Mouse (Mus musculus): ENCODE results near the gene Elf2. TPM values are rescaled to one million over a fixed set of nuclear protein-coding genes. Genes with fewer than 3 reads are reported as not detected.

Gene Elf2
- polyA plus RNA-seq, 1 experiment from 2014 or later, result 50.3 TPM

DNA sequence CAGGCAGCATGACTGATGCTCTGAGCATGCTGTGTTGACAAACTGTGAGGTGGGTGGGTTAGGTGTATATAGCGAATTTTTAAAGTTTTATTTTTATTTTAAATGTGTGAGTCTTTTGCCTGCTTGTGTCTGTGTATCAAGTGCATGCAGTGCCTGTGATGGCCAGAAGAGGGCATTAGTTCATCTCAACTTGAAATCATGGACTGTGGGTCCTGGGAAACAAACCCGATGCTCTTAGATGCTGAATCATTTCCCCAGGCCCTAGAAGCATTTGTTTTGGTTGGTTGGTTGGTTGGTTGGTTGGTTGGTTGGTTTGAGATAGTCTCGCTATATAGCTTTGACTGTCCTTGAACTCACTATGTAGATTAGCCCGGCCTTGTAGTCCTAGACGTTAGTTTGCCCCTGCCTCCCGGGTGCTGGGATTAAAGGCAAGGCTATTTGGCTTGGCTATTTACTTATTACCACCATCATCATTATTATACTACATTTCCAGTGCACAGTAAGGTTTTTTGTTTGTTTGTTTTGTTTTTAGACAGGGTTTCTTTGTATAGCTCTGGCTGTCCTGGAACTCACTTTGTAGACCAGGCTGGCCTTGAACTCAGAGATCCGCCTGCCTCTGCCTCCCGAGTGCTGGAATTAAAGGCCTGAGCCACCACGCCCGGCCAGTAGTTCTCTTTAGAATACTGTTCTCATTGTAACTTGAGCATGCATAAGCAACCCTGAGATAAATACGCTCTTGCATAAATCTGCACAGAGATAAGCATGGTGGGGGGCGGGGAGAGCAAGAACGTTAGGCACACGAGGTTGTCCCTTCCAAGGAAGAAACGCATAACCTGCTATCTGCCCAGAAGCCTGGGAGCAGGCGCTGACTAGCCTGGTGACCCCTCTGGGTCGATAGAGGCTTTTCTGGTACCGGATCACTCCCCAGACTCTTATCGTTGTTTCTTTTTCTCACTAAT, 35.1 kb upstream of the Elf2 start:
- WGBS, result 85% methylated on average over 19 of the region's 19 CpGs
- H3K4me1 ChIP-seq (replicated peaks), result no peaks in the 10 kb centered on the region; the same call in 1 of the 2 replicates
- no peak for ATAC-seq
- H3K9ac ChIP-seq (replicated peaks), result no peak overlapping the region
- H3K4me2 ChIP-seq (replicated peaks), result no peak overlapping the region
- H3K4me3 ChIP-seq (replicated peaks), result no peak overlapping the region
- no peak overlapping the region for H3K27ac ChIP-seq
- H3K36me3 ChIP-seq, result no peaks in the 10 kb centered on the region
- H3K27me3 ChIP-seq, result no peaks in the 10 kb centered on the region
- H3K9me3 ChIP-seq, result no peaks in the 10 kb centered on the region

DNA sequence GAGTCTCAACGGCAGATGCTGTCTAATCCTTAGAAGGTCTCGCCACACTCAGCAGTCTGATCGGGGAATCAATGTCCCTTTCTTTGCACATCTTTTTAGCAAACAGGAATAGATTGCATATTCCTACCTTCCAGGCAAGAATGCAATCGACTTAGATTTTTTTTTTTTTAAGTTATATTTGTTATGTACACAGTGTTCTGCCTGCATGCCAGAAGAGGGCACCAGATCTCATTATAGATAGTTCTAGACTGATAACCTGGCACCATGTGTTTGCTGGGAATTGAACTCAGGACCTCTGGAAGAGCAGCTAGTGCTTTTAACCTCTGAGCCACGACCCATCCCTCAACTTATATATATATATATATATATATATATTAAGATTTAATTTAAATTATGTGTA, 33.1 kb upstream of the Elf2 start:
- WGBS, result 66% methylated on average over 5 of the region's 5 CpGs
- H3K4me3 ChIP-seq (replicated peaks), result no peak overlapping the region
- no peaks in the 10 kb centered on the region for H3K9me3 ChIP-seq
- no peak overlapping the region for H3K4me2 ChIP-seq (replicated peaks)
- no peak overlapping the region for H3K27ac ChIP-seq
- no peaks in the 10 kb centered on the region for H3K36me3 ChIP-seq
- no peaks in the 10 kb centered on the region for H3K27me3 ChIP-seq
- no peak overlapping the region for H3K9ac ChIP-seq (replicated peaks)
- no peaks in the 10 kb centered on the region; the same call in 1 of the 2 replicates for H3K4me1 ChIP-seq (replicated peaks)
- ATAC-seq, result no peak

DNA sequence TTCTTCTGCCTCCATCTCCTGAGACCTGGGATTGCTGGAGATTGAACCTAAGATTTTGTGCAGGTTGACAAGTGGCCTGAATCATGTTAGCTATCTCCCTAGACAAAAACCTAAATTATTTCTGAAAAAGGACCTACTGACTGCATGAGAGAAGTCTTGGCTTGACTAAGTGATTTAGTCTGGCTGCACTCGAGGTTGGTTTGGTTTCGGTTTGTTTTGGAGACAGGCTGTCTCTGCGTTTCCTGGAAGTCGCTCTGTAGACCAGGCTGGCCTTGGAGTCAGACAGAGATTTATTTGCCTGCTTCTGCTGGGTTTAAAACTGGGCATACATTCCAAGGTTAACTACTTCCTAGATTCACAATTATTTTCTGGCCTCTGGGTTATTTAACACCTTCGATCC, 32.4 kb upstream of the Elf2 start:
- H3K27me3 ChIP-seq, result no peaks in the 10 kb centered on the region
- no peak overlapping the region for H3K9ac ChIP-seq (replicated peaks)
- no peak overlapping the region for H3K27ac ChIP-seq
- ATAC-seq, result no peak
- no peaks in the 10 kb centered on the region for H3K36me3 ChIP-seq
- H3K4me3 ChIP-seq (replicated peaks), result no peak overlapping the region
- H3K4me2 ChIP-seq (replicated peaks), result no peak overlapping the region
- WGBS, result 82% methylated on average over 5 of the region's 5 CpGs
- no peaks in the 10 kb centered on the region for H3K9me3 ChIP-seq
- no peaks in the 10 kb centered on the region for H3K4me1 ChIP-seq (replicated peaks)

DNA sequence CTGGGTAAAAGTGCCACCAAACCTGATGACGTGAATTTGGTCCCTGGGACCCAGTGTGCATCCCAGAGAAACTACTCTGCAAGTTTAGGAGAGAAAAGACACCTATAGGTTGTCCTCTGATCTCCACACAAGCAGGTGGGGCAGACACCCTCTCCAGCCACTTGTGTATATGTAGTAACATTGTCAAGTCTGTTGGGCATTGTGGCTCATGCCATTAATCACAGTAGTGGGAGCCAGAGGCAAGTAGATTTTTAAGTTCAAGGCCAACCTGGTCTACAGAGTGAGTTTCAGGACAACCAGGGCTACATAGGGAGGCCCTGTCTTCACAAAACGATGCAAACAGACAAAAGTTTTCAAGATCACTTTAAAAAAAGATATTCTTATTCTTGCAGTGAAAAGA, 31.4 kb upstream of the Elf2 start:
- no peaks in the 10 kb centered on the region for H3K36me3 ChIP-seq
- no peak overlapping the region for H3K4me3 ChIP-seq (replicated peaks)
- no peak for ATAC-seq
- H3K27ac ChIP-seq, result no peak overlapping the region
- H3K4me1 ChIP-seq (replicated peaks), result no peaks in the 10 kb centered on the region
- no peak overlapping the region for H3K4me2 ChIP-seq (replicated peaks)
- no peaks in the 10 kb centered on the region for H3K27me3 ChIP-seq
- 75% methylated on average over 2 of the region's 2 CpGs for WGBS
- H3K9ac ChIP-seq (replicated peaks), result no peak overlapping the region
- no peaks in the 10 kb centered on the region for H3K9me3 ChIP-seq

DNA sequence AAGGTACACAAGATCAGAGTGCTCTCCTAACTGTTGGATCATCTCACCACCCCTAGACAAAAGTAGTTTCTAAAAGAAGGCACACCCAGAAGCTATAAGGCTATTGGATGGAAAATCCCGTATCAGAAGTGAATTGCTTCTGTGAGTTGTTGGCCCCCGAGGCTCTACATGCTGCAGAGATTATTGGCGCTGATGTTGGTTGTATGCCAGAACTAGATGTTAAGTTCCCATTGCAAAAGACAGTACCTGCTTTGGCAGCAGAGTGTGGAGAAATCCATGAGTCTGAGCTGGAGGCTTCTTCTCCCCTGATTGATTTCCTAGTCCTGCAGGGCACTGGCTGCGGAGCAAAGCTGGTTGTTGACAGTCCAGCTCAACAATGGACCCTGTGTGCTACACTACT, 27.5 kb upstream of the Elf2 start:
- WGBS, result 91% methylated on average over 4 of the region's 4 CpGs
- peaks cover 8% of the 10 kb centered on the region; the same call in 1 of the 2 replicates for H3K27me3 ChIP-seq
- H3K9ac ChIP-seq (replicated peaks), result no peak overlapping the region
- no peak overlapping the region for H3K27ac ChIP-seq
- H3K4me2 ChIP-seq (replicated peaks), result no peak overlapping the region
- H3K4me1 ChIP-seq (replicated peaks), result peaks cover 12% of the 10 kb centered on the region
- H3K36me3 ChIP-seq, result no peaks in the 10 kb centered on the region
- no peak overlapping the region for H3K4me3 ChIP-seq (replicated peaks)
- no peaks in the 10 kb centered on the region for H3K9me3 ChIP-seq
- ATAC-seq, result no peak

DNA sequence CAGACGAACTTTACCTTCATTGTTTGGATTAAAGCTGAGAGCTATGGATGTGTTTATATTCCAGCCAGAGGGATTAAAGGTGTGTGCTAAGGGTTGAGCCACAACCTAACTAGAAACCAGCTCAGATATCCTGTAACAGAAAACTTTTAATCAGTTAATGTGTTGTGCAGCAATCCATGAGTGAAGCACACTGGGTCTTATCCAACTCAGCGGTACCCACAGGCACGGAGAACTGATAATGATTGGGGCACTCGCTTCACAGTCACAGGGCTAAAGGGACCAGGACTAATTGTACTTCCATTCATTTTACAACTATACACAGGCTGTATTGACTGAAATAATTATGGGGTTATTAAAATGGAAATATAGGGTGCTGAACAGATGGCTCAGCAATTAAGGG, 26.5 kb upstream of the Elf2 start:
- WGBS, result 58% methylated on average over 4 of the region's 4 CpGs

DNA sequence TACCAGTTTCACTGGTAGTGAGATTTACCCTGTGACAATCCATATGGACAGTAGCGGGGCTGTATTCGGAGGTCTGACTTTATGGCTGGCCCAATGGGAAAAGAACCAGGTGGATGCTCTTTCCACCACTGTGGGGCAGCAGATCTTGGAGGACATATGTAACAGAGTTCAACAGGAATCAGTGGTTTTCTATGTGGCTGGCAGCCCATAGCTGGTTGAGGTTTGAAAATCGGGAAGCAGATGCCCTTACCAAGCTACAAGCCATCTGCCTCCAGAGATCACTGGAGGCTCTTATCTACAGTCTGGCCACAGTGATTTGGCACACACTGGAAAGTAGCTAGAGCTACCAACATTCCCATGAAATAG, 25.0 kb upstream of the Elf2 start:
- Histone ChIP-seq H3K27me3 (peaks cover 22% of the 10 kb centered on the region), H3K36me3 (no peaks in the 10 kb centered on the region), H3K4me2 (replicated peaks) (peak overlapping the region; percentile 78), H3K4me1 (replicated peaks) (peaks cover 12% of the 10 kb centered on the region), H3K9ac (replicated peaks) (no peak overlapping the region), H3K9me3 (no peaks in the 10 kb centered on the region), H3K27ac (no peak overlapping the region), H3K4me3 (replicated peaks) (peak overlapping the region; percentile 41)
- 10% methylated on average over 3 of the region's 3 CpGs for WGBS
- no peak for ATAC-seq

More for the DNA sequence above, 26.5 kb upstream of the Elf2 start:
- Histone ChIP-seq H3K4me3 (replicated peaks) (no peak overlapping the region), H3K36me3 (no peaks in the 10 kb centered on the region), H3K9me3 (no peaks in the 10 kb centered on the region), H3K4me1 (replicated peaks) (peaks cover 12% of the 10 kb centered on the region), H3K27me3 (peaks cover 13% of the 10 kb centered on the region; the same call in 1 of the 2 replicates), H3K27ac (no peak overlapping the region), H3K9ac (replicated peaks) (no peak overlapping the region), H3K4me2 (replicated peaks) (no peak overlapping the region)
- ATAC-seq, result no peak

DNA sequence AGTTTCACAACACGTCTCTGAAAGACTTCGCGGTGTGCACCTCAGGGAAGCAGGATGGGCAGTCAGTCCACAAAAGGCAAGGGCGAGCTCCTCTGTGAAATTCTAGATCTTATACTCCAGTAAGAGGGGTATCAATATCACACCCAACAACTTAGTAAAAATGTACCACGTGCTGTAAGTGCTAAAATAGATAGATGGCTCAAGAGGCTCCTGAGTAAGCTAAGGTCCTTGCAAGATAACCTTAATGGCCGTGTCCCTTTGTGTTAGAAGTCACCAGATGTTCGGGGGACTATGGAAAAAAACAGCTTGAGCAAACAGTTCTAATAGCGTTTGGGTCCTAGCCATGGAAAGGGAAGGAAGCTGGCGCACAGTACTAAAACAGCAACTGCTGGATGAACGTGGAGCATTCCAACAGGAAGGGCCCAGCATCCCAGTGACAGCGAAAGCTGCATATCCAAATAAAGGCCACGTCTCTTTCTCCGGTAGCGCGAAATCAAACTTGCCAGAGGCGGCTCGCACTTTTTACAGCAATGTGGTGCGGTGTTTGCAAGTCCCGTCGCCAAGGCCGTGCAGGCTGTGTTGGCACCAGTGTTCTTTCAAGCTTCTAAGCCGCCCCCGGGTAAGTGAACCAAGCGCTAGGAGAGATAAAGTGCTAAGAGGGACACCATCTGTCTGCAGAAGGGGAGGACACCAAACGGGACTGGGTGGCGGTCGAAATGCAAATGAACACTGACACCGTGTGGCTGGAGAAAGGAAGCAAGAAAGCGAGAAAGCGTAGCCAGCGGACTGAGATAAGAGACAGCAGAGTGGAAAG, 24.4 kb upstream of the Elf2 start:
- Histone ChIP-seq H3K36me3 (no peaks in the 10 kb centered on the region), H3K4me1 (replicated peaks) (peaks cover 12% of the 10 kb centered on the region), H3K27me3 (peaks cover 26% of the 10 kb centered on the region), H3K9ac (replicated peaks) (peak overlapping the region; percentile 46; the same call in 1 of the 2 replicates), H3K4me2 (replicated peaks) (peak overlapping the region; percentile 78), H3K27ac (no peak overlapping the region; the same call in 1 of the 2 replicates), H3K9me3 (no peaks in the 10 kb centered on the region), H3K4me3 (replicated peaks) (peak overlapping the region; percentile 41)
- peak; percentile 93 for ATAC-seq
- 7% methylated on average over 31 of the region's 31 CpGs for WGBS

DNA sequence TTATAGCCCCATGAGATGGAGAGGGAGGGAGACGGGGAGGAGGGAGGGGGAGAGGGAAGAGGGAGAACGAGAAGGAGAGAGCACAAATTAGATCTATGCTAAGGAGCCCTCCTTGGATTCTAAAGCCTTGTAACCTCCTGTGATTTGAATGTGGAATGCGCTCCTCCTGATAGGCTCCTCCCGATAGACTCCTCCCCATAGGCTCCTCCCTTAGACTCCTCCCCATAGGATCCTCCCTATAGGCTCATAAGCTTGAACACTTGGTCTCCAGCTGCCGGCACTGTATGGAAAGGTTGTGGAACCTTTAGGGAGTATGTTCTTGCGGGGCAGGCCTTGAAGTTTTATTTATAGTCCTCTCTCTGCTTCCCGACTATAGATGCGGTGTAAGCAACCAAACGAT, 20.6 kb upstream of the Elf2 start:
- no peak overlapping the region for H3K4me2 ChIP-seq (replicated peaks)

DNA sequence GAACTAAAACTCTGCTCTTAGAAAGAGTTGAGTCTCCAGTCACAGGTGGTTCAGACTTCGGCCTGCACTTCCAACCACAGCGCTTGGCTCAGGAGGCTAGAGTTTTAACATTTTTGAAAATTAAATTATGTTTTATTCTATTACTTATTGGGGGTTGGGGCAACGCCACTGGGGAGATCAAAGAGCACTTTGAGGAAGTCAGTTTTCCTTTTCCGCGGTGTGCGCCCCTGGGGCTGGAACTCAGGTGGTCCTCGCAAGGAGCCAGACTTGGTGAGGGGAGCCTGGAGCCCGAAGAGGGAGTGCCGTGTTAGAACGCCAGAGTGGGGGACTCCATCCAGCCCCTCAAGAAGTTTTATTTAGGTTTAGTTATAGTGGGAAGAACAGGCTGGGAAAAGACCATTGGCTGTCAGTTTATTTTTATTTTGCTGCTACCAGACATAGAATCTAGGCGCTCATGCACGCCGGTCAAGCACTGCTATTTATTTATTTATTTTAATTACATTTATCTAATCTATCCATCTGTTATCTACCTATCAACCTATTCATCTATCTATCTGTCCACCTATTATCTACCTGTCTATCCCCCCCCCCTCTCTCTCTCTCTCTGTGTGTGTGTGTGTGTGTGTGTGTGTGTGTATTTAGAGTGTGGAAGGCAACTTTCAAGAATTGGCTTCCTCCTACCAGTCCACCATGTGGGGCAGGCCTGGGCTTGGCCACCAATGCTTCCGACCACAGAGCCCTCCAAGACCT, 19.3 kb upstream of the Elf2 start:
- peaks cover 60% of the 10 kb centered on the region for H3K27me3 ChIP-seq
- H3K9me3 ChIP-seq, result no peaks in the 10 kb centered on the region
- peaks cover 12% of the 10 kb centered on the region for H3K4me1 ChIP-seq (replicated peaks)
- H3K4me3 ChIP-seq (replicated peaks), result peak overlapping the region; percentile 42
- H3K4me2 ChIP-seq (replicated peaks), result peak overlapping the region; percentile 61
- H3K36me3 ChIP-seq, result no peaks in the 10 kb centered on the region
- H3K27ac ChIP-seq, result no peak overlapping the region
- no peak for ATAC-seq
- no peak overlapping the region for H3K9ac ChIP-seq (replicated peaks)
- 27% methylated on average over 14 of the region's 14 CpGs for WGBS

More for the DNA sequence above, 20.6 kb upstream of the Elf2 start:
- Histone ChIP-seq H3K4me3 (replicated peaks) (no peak overlapping the region), H3K4me1 (replicated peaks) (peaks cover 21% of the 10 kb centered on the region), H3K27ac (no peak overlapping the region), H3K27me3 (peaks cover 60% of the 10 kb centered on the region), H3K9me3 (no peaks in the 10 kb centered on the region), H3K36me3 (no peaks in the 10 kb centered on the region), H3K9ac (replicated peaks) (no peak overlapping the region)
- 25% methylated on average over 9 of the region's 9 CpGs for WGBS
- ATAC-seq, result no peak

DNA sequence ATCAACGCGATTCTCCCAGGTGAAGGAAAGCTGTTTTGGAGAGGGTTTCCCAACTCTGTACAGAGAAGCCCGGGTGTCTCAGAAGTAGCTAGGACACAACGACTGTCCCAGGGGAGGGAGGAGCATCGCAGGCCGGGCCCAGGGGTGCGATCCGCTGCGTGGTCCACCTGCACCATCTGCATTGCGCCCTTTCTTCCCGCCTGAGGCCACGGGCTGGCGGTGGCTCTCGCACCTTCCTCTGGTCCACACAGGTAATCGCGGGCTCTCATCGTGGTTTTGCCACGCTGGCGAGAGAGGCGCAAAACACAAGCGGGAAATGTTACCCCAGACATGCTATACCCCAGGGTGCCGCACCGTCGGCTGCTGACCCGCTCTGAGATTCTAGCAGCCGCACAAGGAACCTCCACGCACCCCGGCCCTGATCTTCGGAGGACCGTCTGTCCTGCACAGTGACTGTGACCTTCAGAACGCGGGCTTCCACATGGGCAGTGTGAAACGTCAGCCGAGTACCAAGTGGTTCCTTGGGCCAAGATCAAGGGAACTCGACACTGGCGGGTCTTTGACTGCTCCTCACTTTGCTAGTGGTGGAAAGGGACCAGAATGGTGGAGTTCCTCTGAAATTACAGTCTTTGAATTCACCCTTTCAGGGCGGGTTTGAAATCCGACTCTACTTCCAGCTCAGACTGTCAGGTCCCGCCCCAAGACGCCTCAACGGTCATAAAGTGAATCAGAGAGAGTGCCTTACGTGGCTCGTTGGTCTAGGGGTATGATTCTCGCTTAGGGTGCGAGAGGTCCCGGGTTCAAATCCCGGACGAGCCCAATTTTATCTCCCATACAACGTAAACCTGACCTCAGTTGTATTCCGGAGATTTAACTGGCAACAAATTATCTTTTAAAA, 18.4 kb upstream of the Elf2 start:
- peak; percentile 65 for ATAC-seq
- peak overlapping the region; percentile 55 for H3K9ac ChIP-seq (replicated peaks)
- under 1% methylated on average over 50 of the region's 50 CpGs for WGBS
- peaks cover 8% of the 10 kb centered on the region for H3K4me1 ChIP-seq (replicated peaks)
- no peak overlapping the region for H3K27ac ChIP-seq
- H3K4me2 ChIP-seq (replicated peaks), result peak overlapping the region; percentile 61
- no peaks in the 10 kb centered on the region for H3K9me3 ChIP-seq
- no peaks in the 10 kb centered on the region for H3K36me3 ChIP-seq
- peaks cover 56% of the 10 kb centered on the region for H3K27me3 ChIP-seq
- H3K4me3 ChIP-seq (replicated peaks), result peak overlapping the region; percentile 42

Measured in midbrain, embryonic 13.5 days (tissue).